Mouse (Mus musculus): ENCODE measurements at regions not wholly inside any gene's neighbourhood (a gene's known extent, or its start where the extent isn't known, plus 50 kb on each side); places are given as distances from the start of the nearest gene placed in this dataset.

- DNase-seq, result no peak
These were observed 107.1 kb upstream of the Lyplal1 start for GRCm38 (mm10) chr1:186224231-186224630.

GRCm38 (mm10) chr1:186223417-186223816 is 106.3 kb upstream of the Lyplal1 start:
- DNase-seq, result no peak

GRCm38 (mm10) chr1:186218995-186219394 is 101.9 kb upstream of the Lyplal1 start:
- DNase-seq, result no peak

- no peak for DNase-seq
These were observed 100.1 kb upstream of the Lyplal1 start for GRCm38 (mm10) chr1:186217198-186217597.

- DNase-seq, result no peak
These were observed 87.0 kb upstream of the Lyplal1 start for GRCm38 (mm10) chr1:186204151-186204550.

GRCm38 (mm10) chr1:186202536-186202935 is 85.4 kb upstream of the Lyplal1 start:
- DNase-seq, result no peak

- DNase-seq, result no peak
These were observed 81.3 kb upstream of the Lyplal1 start for GRCm38 (mm10) chr1:186198391-186198790.

GRCm38 (mm10) chr1:186197057-186197456 is 79.9 kb upstream of the Lyplal1 start:
- DNase-seq, result no peak

GRCm38 (mm10) chr1:186189390-186189789 is 72.3 kb upstream of the Lyplal1 start:
- peak; percentile 7 for DNase-seq

- DNase-seq, result no peak
These were observed 70.3 kb upstream of the Lyplal1 start for GRCm38 (mm10) chr1:186187372-186187771.

GRCm38 (mm10) chr1:186183204-186183651 is 66.1 kb upstream of the Lyplal1 start:
- peak; percentile 4 for DNase-seq

- peak; percentile 89 for DNase-seq
These were observed 65.5 kb upstream of the Lyplal1 start for GRCm38 (mm10) chr1:186182498-186183203.

- DNase-seq, result no peak
These were observed 59.9 kb upstream of the Lyplal1 start for GRCm38 (mm10) chr1:186177019-186177418.

GRCm38 (mm10) chr1:186173472-186174014 is 56.4 kb upstream of the Lyplal1 start:
- DNase-seq, result no peak

- no peak for DNase-seq
These were observed 54.6 kb upstream of the Lyplal1 start for GRCm38 (mm10) chr1:186171691-186172090.
